Mouse (Mus musculus) left cerebral cortex, adult 11 months (tissue): Measurements from ENCODE around the gene Gm9195.

Source experiments
- DNase-seq: peaks from one replicate; pipeline ENCODE4 v3.0.0; 2022; ENCODE audit warnings: low spot score

Gene Gm9195

GRCm38 (mm10) chr14:72491738-72492137 is at the start of gene Gm9195:
Gm9195 (minus strand) TSS chr14:72491838.
- no peak for DNase-seq

GRCm38 (mm10) chr14:72536392-72537017 is 44.9 kb upstream of the Gm9195 start:
- no peak for DNase-seq

- no peak for DNase-seq
Observed at GRCm38 (mm10) chr14:72533862-72534261, 42.2 kb upstream of the Gm9195 start.

GRCm38 (mm10) chr14:72532028-72532917 is 40.6 kb upstream of the Gm9195 start:
- DNase-seq: no peak

- no peak for DNase-seq
Observed at GRCm38 (mm10) chr14:72527126-72527525, 35.5 kb upstream of the Gm9195 start.

GRCm38 (mm10) chr14:72519561-72519960 is 27.9 kb upstream of the Gm9195 start:
- no peak for DNase-seq

GRCm38 (mm10) chr14:72518786-72519185 is 27.1 kb upstream of the Gm9195 start:
- DNase-seq: no peak

- no peak for DNase-seq
Observed at GRCm38 (mm10) chr14:72516376-72516775, 24.7 kb upstream of the Gm9195 start.

- DNase-seq: no peak
Observed at GRCm38 (mm10) chr14:72506723-72507420, 15.2 kb upstream of the Gm9195 start.

GRCm38 (mm10) chr14:72506018-72506722 is 14.5 kb upstream of the Gm9195 start:
- DNase-seq: no peak

GRCm38 (mm10) chr14:72504985-72505384 is 13.3 kb upstream of the Gm9195 start:
- no peak for DNase-seq

- DNase-seq: no peak
Observed at GRCm38 (mm10) chr14:72503241-72503640, 11.6 kb upstream of the Gm9195 start.

GRCm38 (mm10) chr14:72493775-72494174 is 2.1 kb upstream of the Gm9195 start:
- DNase-seq: no peak

- DNase-seq: no peak
Observed at GRCm38 (mm10) chr14:72490367-72490766, 1.3 kb downstream of the Gm9195 start.

- no peak for DNase-seq
Observed at GRCm38 (mm10) chr14:72474501-72474900, 17.1 kb downstream of the Gm9195 start.

- DNase-seq: no peak
Observed at GRCm38 (mm10) chr14:72468429-72468828, 23.2 kb downstream of the Gm9195 start.

- DNase-seq: no peak
Observed at GRCm38 (mm10) chr14:72466384-72466783, 25.3 kb downstream of the Gm9195 start.

- DNase-seq: no peak
Observed at GRCm38 (mm10) chr14:72461591-72461990, 30.0 kb downstream of the Gm9195 start.

GRCm38 (mm10) chr14:72460291-72460690 is 31.3 kb downstream of the Gm9195 start:
- no peak for DNase-seq

- DNase-seq: no peak
Observed at GRCm38 (mm10) chr14:72458930-72459329, 32.7 kb downstream of the Gm9195 start.

- peak; percentile 4 for DNase-seq
Observed at GRCm38 (mm10) chr14:72447141-72448091, 44.2 kb downstream of the Gm9195 start.
